Mouse (Mus musculus) erythroblast, embryonic 14.5 days (primary cell): ENCODE results near the gene Gm28539. TPM values are rescaled to one million over a fixed set of nuclear protein-coding genes. Genes with fewer than 3 reads are reported as not detected.
"Not testable (repeated sequence)": the region's sequence is repeated elsewhere in the genome, so short reads cannot be mapped to it uniquely, and the experiment has no call there.

ENCODE experiments used
- H3K27me3 ChIP-seq: 2 replicates; pipeline ENCODE4 v1.6.1; 2012; ENCODE audit warnings: inconsistent platforms; ENCODE audit not compliant: control insufficient read depth
- H3K36me3 ChIP-seq: 2 replicates; pipeline ENCODE4 v1.6.1; 2012; ENCODE audit warnings: mild to moderate bottlenecking, inconsistent platforms; ENCODE audit not compliant: control insufficient read depth
- H3K4me1 ChIP-seq: 2 replicates; pipeline ENCODE4 v1.6.1; 2012; ENCODE audit warnings: inconsistent platforms; ENCODE audit not compliant: control insufficient read depth
- H3K4me3 ChIP-seq: replicated peaks from 2 replicates; pipeline ENCODE3; 2012; ENCODE audit warnings: moderate library complexity, mild to moderate bottlenecking, inconsistent platforms
- H3K9me3 ChIP-seq: 2 replicates; pipeline ENCODE4 v1.6.1; 2012; ENCODE audit warnings: low read length, inconsistent platforms, mixed read lengths; ENCODE audit not compliant: control insufficient read depth
- GATA1 ChIP-seq: IDR thresholded peaks from 2 replicates; pipeline ENCODE4 v1.6.1; 2012; ENCODE audit warnings: low read length, inconsistent platforms, mixed read lengths
- TAL1 ChIP-seq: IDR thresholded peaks from 3 replicates; pipeline ENCODE4 v1.6.1; 2012; ENCODE audit warnings: low read length, inconsistent platforms, mixed read lengths
- polyA plus RNA-seq: library from polyadenylated mRNA; stranded (reverse); fragments of >175 nt; gene quantifications from 2 replicates; pipeline ENCODE4 v1.2.3, GENCODE M21; 2012

The Gm28539 gene
- polyA plus RNA-seq, 1 experiment = not detected

DNA sequence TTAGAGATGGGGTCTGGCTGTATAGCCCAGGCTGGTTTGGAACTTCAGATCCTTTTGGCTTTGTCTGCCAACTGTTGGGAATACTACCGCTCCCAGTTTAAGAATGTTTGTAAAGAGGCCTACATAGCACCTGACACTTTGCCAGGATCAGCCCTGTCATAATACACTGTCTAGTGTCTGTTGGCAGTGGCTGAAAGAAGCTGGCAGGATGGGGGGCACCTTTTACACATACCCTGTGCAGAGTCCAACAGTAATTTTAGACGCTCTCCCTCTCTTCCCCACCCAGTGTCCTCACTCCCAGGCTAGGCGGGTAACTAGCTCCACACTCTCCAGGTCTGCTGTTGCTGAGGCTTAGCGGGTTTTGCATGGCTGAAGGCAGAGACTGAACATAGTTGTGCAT, 2.0 kb downstream of the Gm28539 start:
- H3K4me3 ChIP-seq = no peak overlapping the region
- H3K9me3 ChIP-seq = no peaks in the 10 kb centered on the region
- no peaks in the 10 kb centered on the region for H3K27me3 ChIP-seq
- peaks cover 20% of the 10 kb centered on the region for H3K4me1 ChIP-seq
- peaks cover 46% of the 10 kb centered on the region for H3K36me3 ChIP-seq
- TF ChIP-seq TAL1 = no peak
- TF ChIP-seq GATA1 = no peak

DNA sequence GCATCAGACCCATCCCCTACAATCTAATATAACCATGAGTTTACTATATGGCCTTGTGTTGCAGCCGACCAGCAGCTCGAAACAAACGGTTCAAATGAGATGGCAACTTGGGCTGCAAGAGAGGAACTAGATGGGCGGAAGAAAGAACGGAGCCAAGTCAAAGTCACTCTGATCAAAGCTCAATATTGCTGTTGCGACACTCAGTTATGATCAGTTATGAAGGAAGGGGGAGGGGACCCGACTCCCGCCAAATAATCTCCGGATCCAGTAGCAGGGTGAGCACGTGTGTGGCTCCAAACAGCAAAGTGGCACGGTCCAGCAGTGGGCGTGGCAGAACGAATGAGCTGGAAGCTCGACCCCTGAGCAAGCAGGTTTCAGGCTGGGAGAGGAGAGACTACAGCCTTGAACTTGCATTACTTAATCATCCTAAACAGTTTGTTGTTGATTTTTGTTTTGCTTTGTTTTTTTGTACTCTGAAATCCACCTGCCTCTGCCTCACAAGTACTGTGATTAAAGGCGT, 10.0 kb downstream of the Gm28539 start:
- Histone ChIP-seq H3K36me3 (peaks cover 1% of the 10 kb centered on the region), H3K27me3 (no peaks in the 10 kb centered on the region), H3K4me3 (no peak overlapping the region), H3K9me3 (0 out of 2 replicates have a peak, but pooled peaks cover 3% of the 10 kb centered on the region), H3K4me1 (no peaks in the 10 kb centered on the region)
- TF ChIP-seq TAL1 (no peak), GATA1 (no peak)

DNA sequence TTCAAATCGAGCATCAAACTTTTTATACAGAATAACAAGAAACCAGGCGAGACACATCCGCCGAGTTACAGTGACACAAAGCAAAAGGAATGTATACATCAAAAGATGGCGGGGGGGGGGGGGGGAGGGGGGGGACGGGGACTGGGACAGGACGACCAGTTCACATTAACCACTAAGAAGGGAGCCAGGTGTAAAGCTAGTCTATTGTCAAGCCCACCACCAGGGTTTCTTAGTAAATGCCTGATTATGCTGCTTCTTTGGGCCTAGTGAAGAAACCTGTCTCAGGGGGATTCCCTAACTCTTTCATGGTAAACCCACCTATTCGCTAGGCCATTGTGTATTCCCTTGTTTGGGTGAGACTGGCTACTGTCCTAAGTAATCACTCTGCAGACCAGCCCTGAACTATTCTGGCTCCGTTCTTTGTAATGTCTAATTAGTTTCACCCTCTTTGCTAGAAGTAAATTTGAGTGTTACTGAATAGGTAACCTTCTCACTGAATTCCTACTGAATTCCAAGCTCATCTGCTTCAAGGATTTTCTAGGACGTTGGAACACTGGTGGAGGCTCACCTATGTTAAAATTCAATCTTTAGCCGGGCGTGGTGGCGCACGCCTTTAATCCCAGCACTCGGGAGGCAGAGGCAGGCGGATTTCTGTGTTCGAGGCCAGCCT, 13.3 kb downstream of the Gm28539 start:
- not testable (repeated sequence) for H3K9me3 ChIP-seq

DNA sequence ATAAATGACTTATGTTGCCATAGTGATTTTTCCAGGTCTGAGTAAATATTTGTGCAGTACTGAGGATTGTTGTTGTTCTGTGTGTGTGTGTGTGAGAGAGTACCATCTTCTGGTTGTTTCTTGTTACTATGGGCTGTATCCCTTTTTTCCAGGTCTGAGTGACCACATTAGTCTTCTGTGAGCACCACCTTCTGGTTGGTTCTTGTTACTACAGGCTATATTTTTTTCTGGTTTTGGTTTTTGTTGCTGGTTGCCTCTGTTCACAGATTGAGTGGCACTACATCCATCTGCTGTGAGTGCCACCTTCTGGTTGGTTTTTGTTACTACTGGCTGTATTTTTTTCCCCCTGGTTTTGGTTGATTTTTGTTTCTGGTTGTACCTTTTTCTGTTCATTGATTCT, 22.2 kb downstream of the Gm28539 start:
- Histone ChIP-seq H3K27me3 (peaks cover 3% of the 10 kb centered on the region; the same call in 1 of the 2 replicates), H3K4me3 (no peak overlapping the region), H3K4me1 (no peaks in the 10 kb centered on the region), H3K36me3 (no peaks in the 10 kb centered on the region), H3K9me3 (peaks cover 4% of the 10 kb centered on the region)
- no peak for TF ChIP-seq GATA1
- TF ChIP-seq TAL1 = no peak

More for the DNA sequence above, 13.3 kb downstream of the Gm28539 start:
- not testable (repeated sequence) for H3K4me1 ChIP-seq, H3K27me3 ChIP-seq, H3K36me3 ChIP-seq, H3K4me3 ChIP-seq

DNA sequence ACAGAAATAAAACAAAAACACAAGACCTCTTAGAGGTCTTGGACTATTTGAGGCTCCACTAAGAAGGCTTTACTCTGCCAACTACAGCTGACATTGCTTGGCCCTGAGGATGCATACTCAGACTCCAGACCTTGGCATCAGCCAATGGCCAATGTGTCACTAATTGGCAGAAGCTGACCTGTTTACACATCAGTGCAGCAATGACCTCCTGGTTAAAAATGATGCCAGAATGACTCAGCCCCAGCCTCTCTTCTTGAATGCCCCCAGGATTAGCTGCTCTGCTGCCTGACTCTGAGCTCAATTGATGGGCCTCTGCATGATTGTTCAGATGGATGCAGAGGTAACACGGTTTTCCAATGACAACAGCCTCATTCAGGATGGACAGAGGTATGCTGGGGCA, 23.8 kb downstream of the Gm28539 start:
- Histone ChIP-seq H3K36me3 (no peaks in the 10 kb centered on the region), H3K4me1 (no peaks in the 10 kb centered on the region), H3K27me3 (peaks cover 3% of the 10 kb centered on the region; the same call in 1 of the 2 replicates), H3K9me3 (peaks cover 4% of the 10 kb centered on the region), H3K4me3 (no peak overlapping the region)
- TF ChIP-seq GATA1 = no peak
- no peak for TF ChIP-seq TAL1

DNA sequence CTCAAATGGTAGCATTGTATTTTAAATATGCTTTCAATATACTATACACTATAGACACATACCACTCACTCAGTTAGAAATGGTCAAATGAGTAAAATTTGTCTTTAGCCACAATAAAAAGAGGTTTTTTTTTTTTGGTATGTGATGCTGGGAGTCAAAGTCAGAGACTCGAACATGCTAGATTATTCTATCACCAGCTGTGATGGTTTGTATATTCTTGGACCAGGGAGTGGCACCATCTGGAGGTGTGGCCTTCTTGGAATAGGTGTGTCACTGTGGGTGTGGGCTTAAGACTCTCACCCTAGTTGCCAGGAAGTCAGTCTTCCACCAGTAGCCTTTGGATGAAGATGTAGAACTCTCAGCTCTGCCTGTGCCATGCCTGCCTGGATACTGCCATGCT, 34.1 kb downstream of the Gm28539 start:
- not testable (repeated sequence) for H3K9me3 ChIP-seq, H3K27me3 ChIP-seq, H3K4me3 ChIP-seq
- Histone ChIP-seq H3K4me1 (peaks cover 37% of the 10 kb centered on the region), H3K36me3 (peaks cover 51% of the 10 kb centered on the region)

DNA sequence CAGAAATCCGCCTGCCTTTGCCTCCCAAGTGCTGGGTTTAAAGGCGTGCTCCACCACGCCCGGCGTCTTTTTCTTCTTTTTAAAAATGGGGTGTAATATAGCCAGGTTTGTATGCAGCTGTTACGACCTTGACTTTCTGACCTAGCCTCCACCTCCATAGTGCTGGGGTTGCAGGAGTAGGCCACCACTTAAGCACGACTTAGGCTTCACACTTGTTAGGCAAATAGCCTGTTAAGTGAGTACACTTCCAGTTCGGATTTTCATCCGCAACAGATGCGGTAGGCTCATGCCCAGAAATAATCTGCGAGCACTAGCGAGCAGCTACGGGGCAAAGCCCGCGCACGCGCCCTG, 39.7 kb downstream of the Gm28539 start:
- no peaks in the 10 kb centered on the region for H3K27me3 ChIP-seq
- no peak for TF ChIP-seq GATA1
- no peak for TF ChIP-seq TAL1
- H3K4me1 ChIP-seq = peaks cover 58% of the 10 kb centered on the region
- H3K4me3 ChIP-seq = peak overlapping the region; percentile 99
- H3K36me3 ChIP-seq = peaks cover 64% of the 10 kb centered on the region
- H3K9me3 ChIP-seq = no peaks in the 10 kb centered on the region

DNA sequence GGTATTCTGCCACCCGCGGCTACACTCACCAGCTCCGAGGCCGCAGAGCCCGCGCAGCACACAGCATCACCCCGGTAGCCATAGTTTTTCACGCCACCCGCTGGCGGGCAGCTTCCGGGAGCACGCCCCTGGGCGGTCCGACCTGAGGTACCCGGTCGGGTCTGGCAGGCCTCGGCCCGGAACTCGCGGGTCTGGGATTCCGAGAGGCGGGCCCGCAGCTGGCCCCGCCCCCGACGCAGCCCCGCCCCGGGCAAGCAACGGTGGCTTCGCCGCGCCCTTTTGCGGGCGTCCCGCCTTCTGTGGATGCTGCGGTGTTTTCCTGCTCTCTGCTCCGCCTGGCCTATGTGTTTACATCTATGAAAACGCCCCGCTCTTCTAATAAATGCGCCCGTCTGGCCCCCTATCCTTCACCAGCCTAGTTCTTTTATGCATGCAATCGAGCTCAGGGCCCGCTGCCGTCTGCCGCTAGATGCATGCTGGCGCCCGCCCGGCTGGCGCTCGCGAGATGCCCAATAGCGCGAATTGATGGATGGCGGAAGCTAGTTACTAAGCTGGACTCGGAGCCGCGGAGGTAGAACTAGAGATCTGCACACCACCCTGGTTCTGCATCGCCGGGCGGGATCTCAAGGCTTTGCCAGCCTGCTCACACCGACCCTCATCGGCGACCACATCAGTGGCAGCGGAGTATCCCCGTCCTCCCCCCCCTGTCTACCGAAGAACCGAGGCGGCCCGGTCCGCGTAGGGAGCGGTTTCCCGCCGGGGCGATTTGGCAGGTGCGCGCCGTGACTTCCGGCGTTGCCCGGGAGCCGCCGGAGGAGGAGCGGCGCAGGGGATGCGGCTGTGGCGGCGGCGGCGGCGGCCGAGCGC, 40.3 kb downstream of the Gm28539 start, which contains the start of the genes Mrpl40 and Hira:
Mrpl40 (minus strand) TSS at position 421 of the 867 bp plus-strand sequence.
Hira (plus strand) TSS at position 596 of the 867 bp plus-strand sequence.
- H3K4me3 ChIP-seq = peak within 1 kb of the TSS; percentile 99
- H3K36me3 ChIP-seq = peaks cover 64% of the 10 kb centered on the region
- no peaks in the 10 kb centered on the region for H3K9me3 ChIP-seq
- no peak for TF ChIP-seq GATA1
- no peak for TF ChIP-seq TAL1
- no peaks in the 10 kb centered on the region for H3K27me3 ChIP-seq
- H3K4me1 ChIP-seq = peaks cover 53% of the 10 kb centered on the region

DNA sequence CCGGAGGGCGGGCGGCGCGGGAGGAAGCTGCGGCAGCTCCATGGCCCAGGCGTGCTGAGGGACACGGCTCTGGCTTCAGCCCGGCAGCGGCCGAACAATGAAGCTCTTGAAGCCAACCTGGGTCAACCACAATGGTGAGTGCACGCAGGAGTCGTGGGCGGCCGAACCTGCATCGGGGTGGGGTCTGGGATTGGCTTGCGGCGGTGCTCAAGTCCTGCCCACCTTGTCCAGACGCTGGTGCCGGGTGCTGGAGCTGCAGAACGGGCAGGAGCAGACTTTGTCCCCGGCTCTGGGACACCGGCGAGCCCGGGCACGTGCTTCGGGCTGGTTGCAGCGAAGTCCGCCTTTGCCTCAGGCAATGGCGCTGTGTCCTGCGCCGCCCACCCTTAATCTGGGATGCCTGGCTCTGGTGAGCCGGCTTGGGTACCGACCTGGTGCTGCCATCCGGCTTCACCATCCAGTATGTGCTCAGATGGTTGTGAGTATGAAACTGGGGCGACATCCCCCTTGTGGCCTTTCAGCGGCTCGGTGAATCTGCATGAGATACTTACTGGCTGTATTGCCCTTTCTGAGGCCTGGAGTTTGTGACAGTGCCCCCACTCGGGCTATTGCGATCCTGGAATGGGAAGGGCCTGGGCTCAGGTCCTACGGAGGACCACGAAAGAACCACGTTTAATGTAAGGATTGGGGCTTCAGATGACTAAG, 41.2 kb downstream of the Gm28539 start:
- Histone ChIP-seq H3K36me3 (peaks cover 64% of the 10 kb centered on the region), H3K4me3 (peak overlapping the region; percentile 99), H3K27me3 (no peaks in the 10 kb centered on the region), H3K4me1 (peaks cover 49% of the 10 kb centered on the region), H3K9me3 (no peaks in the 10 kb centered on the region)
- no peak for TF ChIP-seq TAL1
- TF ChIP-seq GATA1 = no peak
